Mouse (Mus musculus) myocyte (in vitro differentiated cells): ENCODE measurements around the gene Strbp. TPM values are rescaled to one million over a fixed set of nuclear protein-coding genes. Genes with fewer than 3 reads are reported as not detected.

ENCODE experiments used
- H3K27me3 ChIP-seq: one replicate; pipeline ENCODE4 v1.6.1; 2011; ENCODE audit not compliant: control insufficient read depth, insufficient read depth, insufficient read length
- H3K36me3 ChIP-seq: one replicate; pipeline ENCODE4 v1.6.1; 2011; ENCODE audit not compliant: control insufficient read depth, insufficient read depth
- H3K4me2 ChIP-seq: one replicate; pipeline ENCODE4 v1.6.1; 2011; ENCODE audit warnings: low read depth, control low read depth
- H3K4me3 ChIP-seq: one replicate; pipeline ENCODE4 v1.5.1; 2011; ENCODE audit warnings: mild to moderate bottlenecking, control low read depth, moderate library complexity
- H3K79me2 ChIP-seq: one replicate; pipeline ENCODE4 v1.6.1; 2011; ENCODE audit not compliant: control insufficient read depth, insufficient read depth
- H3ac ChIP-seq: one replicate; pipeline ENCODE4 v1.6.1; 2011; ENCODE audit not compliant: control insufficient read depth, insufficient read length
- CEBPB ChIP-seq: IDR thresholded peaks from 2 replicates; pipeline ENCODE4 v1.6.1; 2011; ENCODE audit warnings: mild to moderate bottlenecking, moderate library complexity; ENCODE audit not compliant: poor library complexity, insufficient read depth, severe bottlenecking
- E2F4 ChIP-seq: IDR thresholded peaks from one replicate; pipeline ENCODE4 v1.6.1; 2011; ENCODE audit warnings: mild to moderate bottlenecking, control low read depth, moderate library complexity; ENCODE audit not compliant: insufficient read depth
- MAX ChIP-seq: IDR thresholded peaks from one replicate; pipeline ENCODE4 v1.6.1; 2011; ENCODE audit warnings: low read depth, mild to moderate bottlenecking, control low read depth
- MYOD1 ChIP-seq, 3 experiments: IDR thresholded peaks; one replicate each; pipeline ENCODE4 v1.6.1; 2011; ENCODE audit warnings: control low read depth in 2 of 3, low read depth in 2 of 3, mild to moderate bottlenecking in 2 of 3, moderate library complexity in 1 of 3; ENCODE audit not compliant: insufficient read length in 2 of 3, control insufficient read depth in 1 of 3
- MYOG ChIP-seq, 3 experiments: IDR thresholded peaks; one replicate each; pipeline ENCODE4 v1.6.1; 2011; ENCODE audit warnings: control low read depth in 2 of 3, low read depth in 2 of 3, mild to moderate bottlenecking in 2 of 3; ENCODE audit not compliant: insufficient read length in 2 of 3, control insufficient read depth in 1 of 3, insufficient read depth in 1 of 3
- POLR2A ChIP-seq: IDR thresholded peaks from one replicate; pipeline ENCODE4 v1.6.1; 2011; ENCODE audit warnings: low read depth, mild to moderate bottlenecking, control low read depth, moderate library complexity; ENCODE audit not compliant: insufficient read length
- POLR2AphosphoS2 ChIP-seq: IDR thresholded peaks from one replicate; pipeline ENCODE4 v1.6.1; 2011; ENCODE audit warnings: low read depth, control low read depth; ENCODE audit not compliant: insufficient read length
- REST ChIP-seq: IDR thresholded peaks from one replicate; pipeline ENCODE4 v1.6.1; 2011; ENCODE audit warnings: mild to moderate bottlenecking, control low read depth, moderate library complexity; ENCODE audit not compliant: insufficient read depth, insufficient read length
- SRF ChIP-seq: IDR thresholded peaks from one replicate; pipeline ENCODE4 v1.6.1; 2011; ENCODE audit warnings: low read depth; ENCODE audit not compliant: control insufficient read depth, insufficient read length
- TCF12 ChIP-seq: IDR thresholded peaks from one replicate; pipeline ENCODE4 v1.6.1; 2011; ENCODE audit warnings: mild to moderate bottlenecking, control low read depth; ENCODE audit not compliant: poor library complexity, insufficient read depth, severe bottlenecking
- TCF3 ChIP-seq: IDR thresholded peaks from one replicate; pipeline ENCODE4 v1.6.1; 2011; ENCODE audit warnings: low read depth, control low read depth; ENCODE audit not compliant: insufficient read length
- USF1 ChIP-seq: IDR thresholded peaks from one replicate; pipeline ENCODE4 v1.6.1; 2011; ENCODE audit warnings: low read depth, mild to moderate bottlenecking, control low read depth, moderate library complexity
- polyA plus RNA-seq: library from polyadenylated mRNA; unstranded; fragments of >200 nt; fragmentation: generic; extraction: Trizol; gene quantifications from one replicate; pipeline ENCODE4 v1.2.1, GENCODE M21; 2012; ENCODE audit warnings: missing spikeins

The Strbp gene
- polyA plus RNA-seq, 1 experiment: 2.4 TPM

DNA sequence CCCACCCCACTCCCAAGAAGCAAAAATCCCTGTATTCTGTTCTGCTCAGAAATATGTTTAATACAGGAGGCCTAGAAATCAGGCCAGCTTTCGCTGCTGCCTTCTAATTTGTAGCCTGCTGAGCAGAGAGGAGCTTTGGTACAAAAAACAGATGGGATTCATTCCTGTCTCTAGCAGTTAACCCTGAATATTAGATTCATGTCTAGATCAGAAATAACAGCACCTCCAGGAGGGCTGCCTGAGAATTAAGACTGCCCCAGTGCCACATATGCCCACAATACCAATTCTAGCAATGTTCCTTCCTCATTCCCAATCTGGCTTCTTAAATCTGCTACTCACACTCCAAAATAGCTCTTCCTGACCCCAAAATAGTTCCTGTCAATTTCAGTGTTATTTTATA lies 127.0 kb downstream of the Strbp start:
- Histone ChIP-seq H3ac (no peak overlapping the region), H3K27me3 (no peaks in the 10 kb centered on the region), H3K4me2 (no peak overlapping the region), H3K36me3 (no peaks in the 10 kb centered on the region), H3K79me2 (no peaks in the 10 kb centered on the region), H3K4me3 (no peak overlapping the region)
- TF ChIP-seq POLR2AphosphoS2 (no peak), CEBPB (no peak), SRF (no peak), MAX (no peak), MYOG (IDR thresholded peaks at IDR 0.05; ENCODE audit: control insufficient read depth in 1 of 3, insufficient read depth in 1 of 3, insufficient read length in 2 of 3, low read depth in 2 of 3) (no peak), USF1 (no peak)

DNA sequence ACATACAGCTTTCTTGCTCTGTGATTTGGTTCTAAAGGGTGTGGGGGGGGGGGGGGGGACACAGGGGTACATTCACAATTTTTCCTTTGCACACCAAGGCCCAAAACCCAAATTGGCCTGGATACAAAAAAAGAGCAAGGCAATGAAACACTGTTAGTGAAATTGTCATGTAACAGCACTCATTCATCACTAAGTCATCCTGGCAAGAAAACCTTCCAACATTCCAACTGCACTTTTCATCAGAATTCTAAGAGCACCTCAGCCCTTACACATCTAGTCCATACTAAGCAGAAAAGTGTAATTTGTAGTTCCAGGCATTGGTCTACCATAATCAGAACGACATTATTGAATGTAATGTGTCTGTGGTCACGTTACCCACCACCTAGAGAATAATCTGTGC lies 131.5 kb downstream of the Strbp start:
- Histone ChIP-seq H3K79me2 (no peaks in the 10 kb centered on the region), H3K36me3 (no peaks in the 10 kb centered on the region), H3K27me3 (no peaks in the 10 kb centered on the region), H3K4me2 (no peak overlapping the region), H3ac (no peak overlapping the region), H3K4me3 (no peak overlapping the region)
- no peak for TF ChIP-seq CEBPB

DNA sequence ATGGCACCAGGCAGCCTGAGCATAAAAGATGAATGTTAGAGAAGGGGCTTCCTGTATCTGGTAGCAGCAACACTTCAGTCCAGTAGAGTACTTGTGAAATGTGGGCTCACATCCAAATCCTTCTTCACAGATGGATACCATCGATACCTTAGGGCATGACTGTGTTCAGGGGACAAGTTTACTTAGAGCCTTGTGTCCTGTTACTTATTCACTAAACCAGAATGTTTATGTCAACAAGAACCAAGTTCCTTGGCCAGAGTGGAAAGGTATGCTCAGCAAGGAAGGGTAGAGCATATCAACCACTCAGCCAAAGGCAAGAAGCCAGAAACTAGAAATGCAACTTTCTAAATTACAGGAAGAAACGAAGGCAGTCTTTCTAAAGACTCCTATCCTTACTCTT lies 133.0 kb downstream of the Strbp start:
- no peaks in the 10 kb centered on the region for H3K36me3 ChIP-seq
- no peak for TF ChIP-seq USF1
- no peak for TF ChIP-seq POLR2AphosphoS2
- TF ChIP-seq TCF3: no peak
- no peak for TF ChIP-seq MYOD1 (IDR thresholded peaks at IDR 0.05; ENCODE audit: control insufficient read depth in 1 of 3, insufficient read length in 2 of 3, low read depth in 2 of 3)
- TF ChIP-seq REST: no peak
- no peak for TF ChIP-seq E2F4
- TF ChIP-seq MAX: no peak
- no peak for TF ChIP-seq POLR2A
- no peak for TF ChIP-seq MYOG (IDR thresholded peaks at IDR 0.05; ENCODE audit: control insufficient read depth in 1 of 3, insufficient read depth in 1 of 3, insufficient read length in 2 of 3, low read depth in 2 of 3)
- no peak for TF ChIP-seq CEBPB
- no peak for TF ChIP-seq SRF
- no peak for TF ChIP-seq TCF12
- no peaks in the 10 kb centered on the region for H3K27me3 ChIP-seq
- no peaks in the 10 kb centered on the region for H3K79me2 ChIP-seq
- H3ac ChIP-seq: no peak overlapping the region
- H3K4me3 ChIP-seq: no peak overlapping the region
- no peak overlapping the region for H3K4me2 ChIP-seq

DNA sequence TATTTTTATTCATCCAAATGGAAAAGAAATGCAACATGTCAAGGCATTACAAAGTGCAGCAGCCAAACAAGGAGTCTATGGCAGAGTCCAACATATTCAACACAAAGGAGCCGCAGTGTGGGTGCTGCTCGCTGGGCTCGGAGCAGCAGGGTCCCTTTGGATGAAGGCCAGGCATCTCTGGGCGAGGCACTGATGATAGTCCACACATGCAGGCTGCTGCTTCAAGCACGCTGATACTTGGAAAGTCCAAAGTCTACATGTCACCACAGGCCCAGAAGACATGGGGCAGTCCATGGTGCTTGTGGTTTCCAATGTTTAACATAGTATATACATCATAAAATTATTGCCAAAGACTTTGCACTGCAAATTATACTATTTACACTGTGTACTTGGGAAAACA lies 133.8 kb downstream of the Strbp start:
- TF ChIP-seq MYOD1 (IDR thresholded peaks at IDR 0.05; ENCODE audit: control insufficient read depth in 1 of 3, insufficient read length in 2 of 3, low read depth in 2 of 3) (no peak), REST (no peak), SRF (no peak), USF1 (no peak), POLR2AphosphoS2 (no peak)
- no peaks in the 10 kb centered on the region for H3K27me3 ChIP-seq
- H3ac ChIP-seq: no peak overlapping the region
- H3K4me2 ChIP-seq: no peak overlapping the region
- H3K4me3 ChIP-seq: no peak overlapping the region
- H3K79me2 ChIP-seq: no peaks in the 10 kb centered on the region
- H3K36me3 ChIP-seq: peaks cover 4% of the 10 kb centered on the region

DNA sequence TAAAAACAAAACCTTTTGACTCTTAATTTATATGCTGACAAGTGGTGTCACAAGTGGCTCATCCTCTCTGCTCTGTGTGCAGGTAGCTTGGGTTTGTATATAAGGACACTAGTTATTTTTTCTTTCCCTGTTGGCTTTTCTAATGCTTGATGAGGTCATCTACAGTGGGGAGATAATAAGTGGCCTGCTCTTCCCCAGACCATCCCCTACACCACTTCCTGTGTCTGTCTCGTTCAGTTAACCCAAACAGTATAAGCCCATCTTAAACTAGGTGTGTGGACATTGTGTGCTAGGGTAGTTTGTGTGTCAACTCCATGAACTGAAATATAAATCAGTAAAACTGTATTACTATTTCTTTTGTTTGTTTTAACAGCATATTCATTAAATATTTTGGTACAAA lies 137.6 kb downstream of the Strbp start:
- Histone ChIP-seq H3ac (no peak overlapping the region), H3K4me2 (no peak overlapping the region), H3K36me3 (peaks cover 22% of the 10 kb centered on the region), H3K79me2 (no peaks in the 10 kb centered on the region), H3K27me3 (no peaks in the 10 kb centered on the region), H3K4me3 (no peak overlapping the region)
- no peak for TF ChIP-seq TCF3
- no peak for TF ChIP-seq MYOD1 (IDR thresholded peaks at IDR 0.05; ENCODE audit: control insufficient read depth in 1 of 3, insufficient read length in 2 of 3, low read depth in 2 of 3)
- no peak for TF ChIP-seq REST
- no peak for TF ChIP-seq USF1
- no peak for TF ChIP-seq SRF
- no peak for TF ChIP-seq E2F4
- TF ChIP-seq POLR2A: no peak
- TF ChIP-seq CEBPB: no peak
- TF ChIP-seq TCF12: no peak
- no peak for TF ChIP-seq POLR2AphosphoS2
- TF ChIP-seq MAX: no peak
- no peak for TF ChIP-seq MYOG (IDR thresholded peaks at IDR 0.05; ENCODE audit: control insufficient read depth in 1 of 3, insufficient read depth in 1 of 3, insufficient read length in 2 of 3, low read depth in 2 of 3)
